In the genomic region with DNA sequence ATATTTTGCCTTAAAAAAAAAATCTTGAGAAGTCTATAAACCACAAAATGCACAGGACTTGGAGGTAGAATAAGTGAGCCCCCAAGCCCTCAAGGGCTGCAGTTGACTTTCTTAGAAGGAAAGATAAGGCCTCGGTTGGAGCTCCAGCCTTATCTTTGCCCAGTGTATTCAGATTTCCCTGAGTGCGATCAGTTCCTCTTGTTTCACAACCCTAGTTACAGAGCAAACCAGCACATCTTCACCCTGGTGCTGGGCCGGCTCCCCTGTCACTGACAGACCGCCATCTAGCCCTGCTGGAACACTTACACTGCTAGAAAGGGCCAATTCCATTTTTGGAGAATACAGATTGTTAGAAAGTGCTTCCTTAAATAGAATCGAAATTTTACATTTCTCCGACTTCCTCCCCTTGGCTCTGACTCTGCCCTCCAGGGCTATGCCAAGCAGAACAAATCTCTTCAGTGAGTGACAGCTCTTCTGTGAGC, we compare ENCODE assay signal across 12 mouse cellular contexts.
DNase-seq lines count a peak whose midpoint lies in the region; ATAC-seq and TF ChIP-seq lines count a peak whose summit lies in the region.
"Had no signal": no experiment of that assay in that cellular context is flagged by ENCODE, and none has a peak within 500 bp of the region (broad histone marks: within the 10 kb centered on the region; RNA-seq: fewer than 3 reads in every experiment).

No protein-coding gene starts in this region.

- no peak for TF ChIP-seq CTCF in heart, postnatal 0 days (IDR thresholded peaks at IDR 0.05; ENCODE audit: low read depth)

- H3K9ac ChIP-seq in heart, postnatal 0 days (replicated peaks; ENCODE audit: low read depth, low read length) = no peak overlapping the region
- H3K9ac ChIP-seq: embryonic facial prominence, embryonic 13.5 days; limb, embryonic 15.5 days had no signal

- H3K4me1 ChIP-seq in heart, postnatal 0 days (ENCODE audit: control insufficient read depth, insufficient read depth) = peaks cover 61% of the 10 kb centered on the region

- H3K27ac ChIP-seq in heart, postnatal 0 days (ENCODE audit: low read depth) = peak overlapping the region; percentile 62
- H3K27ac ChIP-seq: embryonic facial prominence, embryonic 13.5 days; heart, adult 2 months; limb, embryonic 15.5 days had no signal

- H3K27me3 ChIP-seq in heart, postnatal 0 days (ENCODE audit: control insufficient read depth, insufficient read depth, low read length) = no peaks in the 10 kb centered on the region
- H3K27me3 ChIP-seq: embryonic facial prominence, embryonic 13.5 days; limb, embryonic 15.5 days had no signal

- no peak for TF ChIP-seq EP300 in heart, postnatal 0 days (IDR thresholded peaks at IDR 0.05; ENCODE audit: low read depth)

- H3K36me3 ChIP-seq in heart, postnatal 0 days (replicated peaks; ENCODE audit: control insufficient read depth, insufficient read depth, low read length) = no peaks in the 10 kb centered on the region

- no peaks in the 10 kb centered on the region for H3K9me3 ChIP-seq in heart, postnatal 0 days (replicated peaks; ENCODE audit: control insufficient read depth, low read length)
- H3K9me3 ChIP-seq: embryonic facial prominence, embryonic 13.5 days; limb, embryonic 15.5 days had no signal

- H3K4me3 ChIP-seq in heart, postnatal 0 days (ENCODE audit: low read depth, low read length) = no peak overlapping the region
- H3K4me3 ChIP-seq: embryonic facial prominence, embryonic 13.5 days; heart, adult 2 months; limb, embryonic 15.5 days had no signal

- DNase-seq in frontal cortex, postnatal 14 days (ENCODE audit: low spot score in 2 of 2) = no peak
- DNase-seq in lung, postnatal 36 days = peak; percentile 21
- DNase-seq in lung, postnatal 10 days = no peak
- DNase-seq in heart, postnatal 0 days (ENCODE audit: low spot score) = peak; percentile 40
- no peak for DNase-seq in thymus, postnatal 25 days
- no peak for DNase-seq in embryo, embryonic 10.5 days (ENCODE audit: low spot score)
- DNase-seq: adrenal gland, postnatal 14 days had no signal

- ATAC-seq in frontal cortex, adult (ENCODE audit: low TSS enrichment) = peak; percentile 58
- peak; percentile 37; the same call in 1 of the 2 replicates for ATAC-seq in heart, postnatal 0 days (ENCODE audit: insufficient read depth, low read depth)
- ATAC-seq in monocyte, adult 5-6 weeks (replicated peaks; ENCODE audit: insufficient number of reproducible peaks, low FRiP score, low TSS enrichment, poor library complexity, severe bottlenecking) = 0 out of 2 replicates have a peak, but pooled peaks have one; percentile 19

- H3K4me2 ChIP-seq in heart, postnatal 0 days (ENCODE audit: low read depth, low read length) = no peak overlapping the region
- H3K4me2 ChIP-seq: embryonic facial prominence, embryonic 13.5 days; limb, embryonic 15.5 days had no signal

- 23% methylated on average over 6 of the region's 6 CpGs for WGBS in heart, postnatal 0 days

Comparison
In these comparisons a context has a peak if more than half of its experiments do, and no peak if none do; other contexts are left out.
1. DNase-seq: peak in lung, postnatal 36 days (single experiment) and heart, postnatal 0 days (single experiment); none in frontal cortex, postnatal 14 days (0 of 2), lung, postnatal 10 days (single experiment), thymus, postnatal 25 days (single experiment) and embryo, embryonic 10.5 days (single experiment).
2. Peak in every context shown above with its lines, with median percentiles within 50 percentile points of each other: ATAC-seq.